Mouse (Mus musculus): Measurements from ENCODE around the gene Rims1. TPM values are rescaled to one million over a fixed set of nuclear protein-coding genes. Genes with fewer than 3 reads are reported as not detected.

Rims1 gene
- polyA plus RNA-seq, 1 experiment: not detected

- Histone ChIP-seq H3K4me3 (ENCODE audit: insufficient read depth, poor library complexity, severe bottlenecking) (no peak overlapping the region), H3K79me2 (ENCODE audit: control insufficient read depth, insufficient read depth) (no peaks in the 10 kb centered on the region), H3K79me3 (ENCODE audit: low read depth) (no peaks in the 10 kb centered on the region), H3ac (ENCODE audit: control insufficient read depth, insufficient read length, low read depth) (no peak overlapping the region), H3K27me3 (ENCODE audit: control insufficient read depth, insufficient read depth, insufficient read length) (no peaks in the 10 kb centered on the region), H3K36me3 (ENCODE audit: control insufficient read depth, insufficient read depth) (no peaks in the 10 kb centered on the region)
- TF ChIP-seq MAX (IDR thresholded peaks at IDR 0.05) (no peak), MYOD1 (IDR thresholded peaks at IDR 0.05; ENCODE audit: control insufficient read depth, insufficient read length, low read depth) (no peak), CTCF (IDR thresholded peaks at IDR 0.05; ENCODE audit: control insufficient read depth, insufficient read depth, insufficient read length) (no peak), CEBPB (IDR thresholded peaks at IDR 0.05; ENCODE audit: low read depth) (no peak), USF1 (IDR thresholded peaks at IDR 0.05; ENCODE audit: low read depth) (no peak)
Measured at GRCm38 (mm10) chr1:22631991-22632390, 173.8 kb downstream of the Rims1 start.

- Histone ChIP-seq H3K79me3 (ENCODE audit: low read depth) (no peaks in the 10 kb centered on the region), H3ac (ENCODE audit: control insufficient read depth, insufficient read length, low read depth) (no peak overlapping the region), H3K27me3 (ENCODE audit: control insufficient read depth, insufficient read depth, insufficient read length) (no peaks in the 10 kb centered on the region), H3K79me2 (ENCODE audit: control insufficient read depth, insufficient read depth) (no peaks in the 10 kb centered on the region), H3K36me3 (ENCODE audit: control insufficient read depth, insufficient read depth) (no peaks in the 10 kb centered on the region), H3K4me3 (ENCODE audit: insufficient read depth, poor library complexity, severe bottlenecking) (no peak overlapping the region)
- no peak for TF ChIP-seq CEBPB (IDR thresholded peaks at IDR 0.05; ENCODE audit: low read depth)
- TF ChIP-seq MYOD1 (IDR thresholded peaks at IDR 0.05; ENCODE audit: control insufficient read depth, insufficient read length, low read depth): no peak
- TF ChIP-seq MYOG (IDR thresholded peaks at IDR 0.05; ENCODE audit: control insufficient read depth, extremely low read depth, insufficient read length): no peak
- no peak for TF ChIP-seq CTCF (IDR thresholded peaks at IDR 0.05; ENCODE audit: control insufficient read depth, insufficient read depth, insufficient read length)
- TF ChIP-seq FOSL1 (IDR thresholded peaks at IDR 0.05; ENCODE audit: insufficient read depth, low read length, poor library complexity, severe bottlenecking): no peak
- no peak for TF ChIP-seq MAX (IDR thresholded peaks at IDR 0.05)
Measured at GRCm38 (mm10) chr1:22629011-22629410, 176.8 kb downstream of the Rims1 start.

GRCm38 (mm10) chr1:22627013-22627412 lies 178.8 kb downstream of the Rims1 start:
- Histone ChIP-seq H3ac (ENCODE audit: control insufficient read depth, insufficient read length, low read depth) (no peak overlapping the region), H3K79me3 (ENCODE audit: low read depth) (no peaks in the 10 kb centered on the region), H3K79me2 (ENCODE audit: control insufficient read depth, insufficient read depth) (no peaks in the 10 kb centered on the region), H3K4me3 (ENCODE audit: insufficient read depth, poor library complexity, severe bottlenecking) (no peak overlapping the region), H3K27me3 (ENCODE audit: control insufficient read depth, insufficient read depth, insufficient read length) (no peaks in the 10 kb centered on the region), H3K36me3 (ENCODE audit: control insufficient read depth, insufficient read depth) (no peaks in the 10 kb centered on the region)
- TF ChIP-seq MYOG (IDR thresholded peaks at IDR 0.05; ENCODE audit: control insufficient read depth, extremely low read depth, insufficient read length): no peak
- no peak for TF ChIP-seq CEBPB (IDR thresholded peaks at IDR 0.05; ENCODE audit: low read depth)
- TF ChIP-seq USF1 (IDR thresholded peaks at IDR 0.05; ENCODE audit: low read depth): no peak
- no peak for TF ChIP-seq MYOD1 (IDR thresholded peaks at IDR 0.05; ENCODE audit: control insufficient read depth, insufficient read length, low read depth)
- TF ChIP-seq CTCF (IDR thresholded peaks at IDR 0.05; ENCODE audit: control insufficient read depth, insufficient read depth, insufficient read length): no peak
- no peak for TF ChIP-seq FOSL1 (IDR thresholded peaks at IDR 0.05; ENCODE audit: insufficient read depth, low read length, poor library complexity, severe bottlenecking)
- TF ChIP-seq MAX (IDR thresholded peaks at IDR 0.05): no peak

- TF ChIP-seq MYOG (IDR thresholded peaks at IDR 0.05; ENCODE audit: control insufficient read depth, extremely low read depth, insufficient read length) (no peak), MAX (IDR thresholded peaks at IDR 0.05) (no peak), CTCF (IDR thresholded peaks at IDR 0.05; ENCODE audit: control insufficient read depth, insufficient read depth, insufficient read length) (no peak), CEBPB (IDR thresholded peaks at IDR 0.05; ENCODE audit: low read depth) (no peak), FOSL1 (IDR thresholded peaks at IDR 0.05; ENCODE audit: insufficient read depth, low read length, poor library complexity, severe bottlenecking) (no peak)
- H3K36me3 ChIP-seq (ENCODE audit: control insufficient read depth, insufficient read depth): no peaks in the 10 kb centered on the region
- H3K4me3 ChIP-seq (ENCODE audit: insufficient read depth, poor library complexity, severe bottlenecking): no peak overlapping the region
- no peaks in the 10 kb centered on the region for H3K79me2 ChIP-seq (ENCODE audit: control insufficient read depth, insufficient read depth)
- H3K27me3 ChIP-seq (ENCODE audit: control insufficient read depth, insufficient read depth, insufficient read length): no peaks in the 10 kb centered on the region
- H3K79me3 ChIP-seq (ENCODE audit: low read depth): no peaks in the 10 kb centered on the region
- no peak overlapping the region for H3ac ChIP-seq (ENCODE audit: control insufficient read depth, insufficient read length, low read depth)
Measured at GRCm38 (mm10) chr1:22626295-22626694, 179.5 kb downstream of the Rims1 start.

- no peak overlapping the region for H3K4me3 ChIP-seq (ENCODE audit: insufficient read depth, poor library complexity, severe bottlenecking)
- no peaks in the 10 kb centered on the region for H3K27me3 ChIP-seq (ENCODE audit: control insufficient read depth, insufficient read depth, insufficient read length)
- TF ChIP-seq CEBPB (IDR thresholded peaks at IDR 0.05; ENCODE audit: low read depth): no peak
- TF ChIP-seq FOSL1 (IDR thresholded peaks at IDR 0.05; ENCODE audit: insufficient read depth, low read length, poor library complexity, severe bottlenecking): no peak
- no peak for TF ChIP-seq MYOD1 (IDR thresholded peaks at IDR 0.05; ENCODE audit: control insufficient read depth, insufficient read length, low read depth)
- TF ChIP-seq MAX (IDR thresholded peaks at IDR 0.05): no peak
- TF ChIP-seq CTCF (IDR thresholded peaks at IDR 0.05; ENCODE audit: control insufficient read depth, insufficient read depth, insufficient read length): no peak
- no peak for TF ChIP-seq MYOG (IDR thresholded peaks at IDR 0.05; ENCODE audit: control insufficient read depth, extremely low read depth, insufficient read length)
- no peak for TF ChIP-seq USF1 (IDR thresholded peaks at IDR 0.05; ENCODE audit: low read depth)
- H3K79me3 ChIP-seq (ENCODE audit: low read depth): no peaks in the 10 kb centered on the region
- no peaks in the 10 kb centered on the region for H3K36me3 ChIP-seq (ENCODE audit: control insufficient read depth, insufficient read depth)
- no peaks in the 10 kb centered on the region for H3K79me2 ChIP-seq (ENCODE audit: control insufficient read depth, insufficient read depth)
- H3ac ChIP-seq (ENCODE audit: control insufficient read depth, insufficient read length, low read depth): no peak overlapping the region
Measured at GRCm38 (mm10) chr1:22620827-22621226, 185.0 kb downstream of the Rims1 start.

GRCm38 (mm10) chr1:22615601-22616000 lies 190.2 kb downstream of the Rims1 start:
- H3K79me2 ChIP-seq (ENCODE audit: control insufficient read depth, insufficient read depth): no peaks in the 10 kb centered on the region
- H3K4me3 ChIP-seq (ENCODE audit: insufficient read depth, poor library complexity, severe bottlenecking): no peak overlapping the region
- no peak for TF ChIP-seq MAX (IDR thresholded peaks at IDR 0.05)
- no peak for TF ChIP-seq MYOD1 (IDR thresholded peaks at IDR 0.05; ENCODE audit: control insufficient read depth, insufficient read length, low read depth)
- no peak for TF ChIP-seq USF1 (IDR thresholded peaks at IDR 0.05; ENCODE audit: low read depth)
- no peak for TF ChIP-seq CEBPB (IDR thresholded peaks at IDR 0.05; ENCODE audit: low read depth)
- TF ChIP-seq MYOG (IDR thresholded peaks at IDR 0.05; ENCODE audit: control insufficient read depth, extremely low read depth, insufficient read length): no peak
- no peak for TF ChIP-seq CTCF (IDR thresholded peaks at IDR 0.05; ENCODE audit: control insufficient read depth, insufficient read depth, insufficient read length)
- TF ChIP-seq FOSL1 (IDR thresholded peaks at IDR 0.05; ENCODE audit: insufficient read depth, low read length, poor library complexity, severe bottlenecking): no peak
- no peak overlapping the region for H3ac ChIP-seq (ENCODE audit: control insufficient read depth, insufficient read length, low read depth)
- H3K79me3 ChIP-seq (ENCODE audit: low read depth): no peaks in the 10 kb centered on the region
- H3K27me3 ChIP-seq (ENCODE audit: control insufficient read depth, insufficient read depth, insufficient read length): no peaks in the 10 kb centered on the region
- no peaks in the 10 kb centered on the region for H3K36me3 ChIP-seq (ENCODE audit: control insufficient read depth, insufficient read depth)

Measured in C2C12 (cell line).